Mouse (Mus musculus) gonadal fat pad, adult 2 months (tissue): Measurements from ENCODE around the gene Rorc. TPM values are rescaled to one million over a fixed set of nuclear protein-coding genes. Genes with fewer than 3 reads are reported as not detected.

ENCODE experiments used
- DNase-seq: peaks from one replicate; pipeline ENCODE4 v3.0.0-alpha.2; 2012; ENCODE audit warnings: low read depth
- polyA plus RNA-seq: library from polyadenylated mRNA; depleted of rRNA; stranded (reverse); fragments of >200 nt; gene quantifications from 2 replicates; pipeline ENCODE4 v1.2.3, GENCODE M21; 2012; rRNA removed

Gene Rorc
- polyA plus RNA-seq = 13.6 and 18.5 TPM in 2 replicates

GRCm38 (mm10) chr3:94372641-94373040, at the start of gene Rorc:
TSS of gene Rorc (plus strand) at chr3:94372794.
- no peak for DNase-seq

- DNase-seq = no peak
These were observed 43.9 kb upstream of the Rorc start for GRCm38 (mm10) chr3:94328681-94329080.

DNA sequence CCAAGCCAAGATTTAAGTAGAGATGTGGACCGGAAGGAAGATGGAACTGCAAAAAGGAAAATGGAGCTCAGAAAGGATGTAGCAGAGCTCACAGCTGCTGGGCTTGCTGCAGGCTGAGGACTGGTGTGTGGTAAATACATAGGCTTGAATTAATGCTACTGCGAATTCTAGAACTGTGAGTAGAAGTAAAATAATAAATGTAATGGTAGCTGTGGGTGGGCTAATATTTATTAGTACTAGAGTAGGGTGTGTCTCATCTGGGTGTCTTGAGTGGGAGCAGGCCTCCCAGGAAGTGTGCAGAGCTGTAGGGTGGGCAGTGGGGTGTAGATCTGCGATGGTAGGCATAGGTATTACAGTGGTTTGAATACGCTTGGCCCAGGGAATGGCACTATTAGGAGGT, 38.2 kb upstream of the Rorc start:
- DNase-seq = no peak

GRCm38 (mm10) chr3:94338522-94338921, 34.1 kb upstream of the Rorc start:
- no peak for DNase-seq

DNA sequence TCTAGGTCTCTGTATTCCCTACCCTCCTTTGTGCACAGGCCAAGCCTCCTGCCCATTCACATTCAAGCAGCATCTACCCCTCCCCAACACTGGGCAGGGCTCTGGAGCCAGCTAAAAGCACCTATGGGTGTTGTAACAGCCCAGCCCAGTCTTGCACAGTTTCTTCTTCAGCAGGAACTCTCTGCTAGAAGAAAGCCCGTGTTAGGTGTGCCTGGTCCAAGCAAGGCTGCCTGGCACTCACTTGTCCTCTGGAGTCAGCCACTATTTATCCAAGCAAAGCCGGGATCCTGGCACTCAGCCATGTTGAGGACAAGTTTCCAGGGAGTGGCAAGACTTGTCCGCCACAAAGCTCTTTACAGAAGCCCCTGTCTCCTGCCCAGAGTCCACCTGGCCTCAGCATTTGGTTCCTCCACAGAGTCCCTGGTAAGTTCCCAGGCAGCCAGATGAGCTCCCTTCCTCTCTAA, 30.6 kb upstream of the Rorc start, which contains the start of gene Them5:
Them5 (plus strand) TSS at position 141 of the 464 bp plus-strand sequence.
- no peak for DNase-seq

- no peak for DNase-seq
These were observed 30.0 kb upstream of the Rorc start for GRCm38 (mm10) chr3:94342552-94342951.

GRCm38 (mm10) chr3:94344182-94344581, 28.4 kb upstream of the Rorc start:
- DNase-seq = peak; percentile 65

GRCm38 (mm10) chr3:94344897-94345296, 27.7 kb upstream of the Rorc start:
- peak; percentile 61 for DNase-seq

GRCm38 (mm10) chr3:94348146-94348545, 24.4 kb upstream of the Rorc start:
- no peak for DNase-seq

GRCm38 (mm10) chr3:94360812-94361211, 11.8 kb upstream of the Rorc start:
- no peak for DNase-seq

DNA sequence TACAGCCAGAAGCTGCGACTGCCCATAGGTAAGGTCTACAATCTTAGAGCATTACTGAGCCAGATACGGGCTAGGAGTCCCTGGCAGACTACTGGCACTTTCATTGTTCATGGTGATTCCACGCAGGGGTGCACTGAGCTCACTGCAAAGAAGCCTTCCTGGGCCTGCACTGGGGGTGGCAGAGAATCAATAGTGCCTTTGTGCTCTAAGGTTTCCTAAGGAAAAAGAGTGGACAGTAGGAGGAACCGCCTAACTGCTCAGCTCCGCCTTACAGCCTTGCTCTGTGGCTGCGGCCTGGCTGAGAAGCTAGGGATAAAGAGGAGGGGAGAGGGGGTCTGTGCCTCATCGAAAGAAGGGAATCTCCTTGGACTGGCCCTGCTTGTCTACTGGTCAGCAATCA, 10.5 kb upstream of the Rorc start, which contains the start of gene C2cd4d:
C2cd4d (plus strand) TSS at position 301 of the 400 bp plus-strand sequence.
- DNase-seq = no peak

DNA sequence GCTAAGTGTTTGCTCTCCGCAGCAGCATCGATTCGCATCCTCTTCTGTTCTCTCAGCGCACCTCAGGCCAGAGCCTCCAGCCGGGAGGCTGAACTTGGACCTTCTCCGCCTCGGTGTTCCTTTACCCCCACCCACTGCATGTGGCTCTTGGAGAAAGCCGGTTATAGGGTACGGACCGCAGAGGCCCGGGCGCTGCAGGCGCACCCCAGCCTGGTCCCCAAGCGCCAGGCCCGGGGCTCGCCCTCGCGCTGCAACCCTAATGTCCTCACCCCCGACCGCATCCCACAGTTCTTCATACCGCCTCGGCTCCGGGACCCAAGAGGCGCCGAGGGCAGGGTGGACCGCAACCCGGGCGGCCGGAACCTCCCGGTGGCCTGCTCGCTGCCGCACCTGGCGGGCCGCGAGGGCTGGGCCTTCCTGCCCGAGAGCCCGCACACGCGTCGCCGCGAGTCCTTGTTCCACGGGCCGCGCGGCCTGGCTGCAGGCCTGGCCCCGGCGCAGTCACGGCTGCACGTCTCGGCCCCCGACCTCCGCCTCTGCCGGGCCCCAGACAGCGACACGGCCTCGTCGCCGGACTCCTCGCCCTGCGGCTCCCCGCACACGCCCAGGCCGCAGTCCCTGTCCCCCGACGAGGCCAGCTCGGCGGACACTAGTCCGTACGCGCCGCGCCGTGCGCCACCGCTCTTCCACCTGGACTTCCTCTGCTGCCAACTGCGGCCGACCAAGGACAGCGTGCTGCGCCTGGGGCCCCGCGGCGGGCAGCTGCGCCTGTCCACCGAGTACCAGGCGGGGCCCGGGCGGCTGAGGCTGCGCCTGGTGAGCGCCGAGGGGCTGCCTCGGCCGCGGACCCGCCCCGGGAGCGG, 9.1 kb upstream of the Rorc start:
- no peak for DNase-seq

DNA sequence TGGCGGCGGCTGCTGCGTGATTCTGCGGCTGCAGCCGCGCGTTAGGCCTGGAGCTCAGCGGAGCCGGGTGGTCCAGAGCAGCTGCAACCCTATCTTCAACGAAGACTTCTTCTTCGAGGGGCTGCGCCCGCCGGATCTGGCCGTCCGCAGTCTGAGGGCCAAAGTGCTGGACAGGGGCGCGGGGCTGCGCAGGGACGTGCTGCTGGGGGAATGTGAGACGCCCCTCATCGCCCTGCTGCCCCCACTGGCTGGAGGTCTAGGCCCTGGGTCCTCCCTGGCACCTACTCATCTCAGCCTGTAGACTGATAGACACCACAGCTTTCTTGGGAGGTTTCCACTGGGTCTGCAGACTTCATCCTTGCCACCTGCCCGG, 8.5 kb upstream of the Rorc start:
- DNase-seq = no peak

DNA sequence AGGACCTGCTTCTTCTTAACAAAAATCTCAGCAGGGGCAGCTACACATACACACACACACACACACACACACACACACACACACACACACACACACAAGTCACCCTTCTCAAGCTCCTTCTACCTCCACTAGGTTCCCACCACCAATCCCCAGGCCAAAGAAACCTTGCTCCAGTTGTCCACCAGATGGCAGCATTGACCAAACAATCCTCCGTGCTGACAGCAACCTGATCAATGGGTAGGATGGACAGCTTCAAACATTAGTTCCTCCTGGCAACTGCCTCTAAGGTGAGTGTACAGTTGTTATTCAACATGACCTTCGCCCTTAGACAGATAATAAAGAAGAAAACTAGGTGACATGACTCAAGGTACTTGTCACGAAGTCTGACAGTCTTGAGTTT, 5.8 kb upstream of the Rorc start:
- no peak for DNase-seq

GRCm38 (mm10) chr3:94367511-94367910, 5.1 kb upstream of the Rorc start:
- no peak for DNase-seq

- DNase-seq = no peak
These were observed 4.0 kb upstream of the Rorc start for GRCm38 (mm10) chr3:94368631-94369030.

DNA sequence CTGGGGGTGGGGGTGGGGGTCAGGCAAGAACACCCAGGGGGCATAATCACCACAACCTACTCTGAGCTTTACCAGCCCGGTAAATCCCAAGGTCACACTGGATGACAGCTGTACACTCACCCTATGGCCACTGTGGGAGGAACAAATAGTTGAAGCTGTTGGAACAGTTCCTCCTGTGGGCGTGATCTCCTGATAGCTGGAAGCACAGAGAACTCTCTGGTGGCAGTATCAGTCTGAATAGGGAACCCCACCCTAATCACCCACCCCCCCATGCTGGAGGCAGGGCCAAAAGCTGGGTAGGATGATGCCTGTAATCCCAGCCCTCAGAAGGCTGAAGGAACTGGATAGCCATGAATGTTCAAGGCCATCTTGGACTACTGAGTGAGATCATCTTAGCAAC, 2.9 kb upstream of the Rorc start:
- DNase-seq = no peak

DNA sequence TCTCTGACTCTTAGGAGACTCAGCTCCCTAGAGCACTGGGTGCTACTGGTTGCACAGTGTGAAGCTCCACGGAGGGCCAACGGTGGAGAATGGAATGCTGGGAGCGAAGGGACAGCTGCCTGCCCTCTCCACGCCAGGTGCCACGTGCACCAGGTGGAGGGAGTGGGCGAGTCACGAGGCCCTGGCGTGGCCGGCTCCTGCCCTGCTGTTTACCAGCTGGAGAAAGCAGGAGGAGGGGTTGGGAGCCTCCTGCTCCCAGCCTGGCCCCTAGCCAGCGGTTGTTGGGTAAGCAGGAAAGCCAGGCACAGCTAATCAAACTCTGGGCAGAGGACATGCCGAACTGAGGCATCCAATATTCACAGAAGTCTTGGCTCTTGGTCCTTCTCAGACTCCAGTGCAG, 957 bp upstream of the Rorc start:
- peak; percentile 58 for DNase-seq

GRCm38 (mm10) chr3:94372038-94372437, 556 bp upstream of the Rorc start:
- no peak for DNase-seq

- DNase-seq = no peak
These were observed 496 bp downstream of the Rorc start for GRCm38 (mm10) chr3:94373090-94373489.

DNA sequence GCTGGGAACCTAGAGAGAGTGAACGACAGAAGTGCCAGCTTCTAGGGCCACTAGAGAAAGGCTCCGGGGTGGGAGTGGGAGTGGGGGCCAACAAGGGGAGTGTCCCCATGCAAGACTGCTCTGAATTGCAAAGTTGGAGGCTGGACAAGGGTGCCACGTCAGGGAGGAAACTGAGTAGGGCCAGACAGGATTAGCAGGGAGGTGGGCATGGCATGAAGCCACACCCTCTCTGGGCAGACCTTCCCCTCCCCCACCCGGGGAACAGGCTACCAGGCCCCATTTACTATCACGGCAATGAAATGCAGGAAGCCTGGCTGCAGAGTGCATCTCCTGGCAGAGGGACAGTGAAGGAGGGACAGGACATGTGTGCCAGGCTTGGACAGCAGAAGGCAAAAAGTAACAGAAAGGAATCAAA, 1.0 kb downstream of the Rorc start:
- no peak for DNase-seq

- no peak for DNase-seq
These were observed 2.0 kb downstream of the Rorc start for GRCm38 (mm10) chr3:94374636-94375035.

DNA sequence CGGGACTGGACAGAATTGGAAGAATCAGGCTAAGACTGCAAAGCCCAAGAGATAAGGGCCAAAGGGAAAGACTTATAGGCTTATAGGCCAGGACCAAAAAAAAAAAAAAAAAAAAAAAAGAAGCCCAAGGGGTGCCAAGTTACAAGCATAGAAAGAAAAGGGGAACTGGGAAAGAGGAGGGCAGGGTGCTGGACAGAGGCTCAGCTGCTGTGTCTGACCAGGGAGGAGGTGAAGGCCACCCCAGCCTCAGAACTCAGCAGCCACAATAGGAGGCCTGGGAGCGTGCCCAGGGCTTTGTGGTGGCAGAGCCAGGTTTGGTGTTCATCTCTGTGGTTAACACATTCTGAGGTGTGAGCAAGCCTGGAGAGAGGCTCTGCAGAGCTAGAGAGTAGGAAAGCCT, 2.6 kb downstream of the Rorc start:
- no peak for DNase-seq

- DNase-seq = no peak
These were observed 3.3 kb downstream of the Rorc start for GRCm38 (mm10) chr3:94375861-94376260.
